Mouse (Mus musculus) urinary bladder, postnatal 14 days (tissue): ENCODE measurements at regions not wholly inside any gene's neighbourhood (a gene's known extent, or its start where the extent isn't known, plus 50 kb on each side); places are given as distances from the start of the nearest gene placed in this dataset.

ENCODE experiments used
- DNase-seq: peaks from one replicate; pipeline ENCODE4 v3.0.0; 2021; ENCODE audit warnings: low spot score

GRCm38 (mm10) chr4:106103750-106104635 is 212.0 kb upstream of the Usp24 start:
- no peak for DNase-seq

DNA sequence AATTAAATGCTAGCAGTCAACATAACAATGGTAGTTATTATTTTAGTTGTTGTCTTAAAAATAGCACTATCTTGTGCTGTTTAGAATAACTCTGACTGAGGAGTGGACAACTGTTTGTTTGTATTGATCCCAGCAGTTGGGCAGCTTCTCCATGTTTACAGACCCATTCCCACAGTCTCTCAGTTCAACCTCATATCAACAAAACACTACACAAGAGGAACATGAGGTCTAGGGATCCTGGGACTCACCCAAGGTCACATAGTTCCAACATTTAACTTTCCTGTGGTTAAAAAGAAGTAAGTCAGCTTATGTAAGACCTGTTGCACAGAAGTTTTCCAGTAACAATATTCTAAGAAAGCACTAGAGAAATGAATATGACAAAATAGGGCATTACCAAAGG is 203.0 kb upstream of the Usp24 start:
- no peak for DNase-seq

DNA sequence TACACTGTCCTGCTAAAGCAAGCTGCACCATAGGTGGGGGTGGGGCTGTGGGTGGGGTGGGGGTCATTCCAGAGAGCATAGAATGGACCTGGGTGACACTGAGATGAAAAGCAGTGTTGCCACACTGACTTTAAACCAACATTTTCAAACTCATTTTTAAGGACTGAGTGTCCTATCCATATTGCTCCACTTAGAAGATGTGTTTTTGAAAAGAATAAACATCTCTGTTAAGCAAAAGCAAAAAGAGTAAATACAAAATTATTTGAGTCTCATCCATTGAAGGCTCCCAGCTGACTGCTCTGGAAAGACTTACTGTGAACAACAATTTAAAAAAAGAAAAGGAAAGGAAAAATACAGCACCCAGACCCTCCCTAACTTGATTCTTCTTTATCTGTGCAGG is 202.3 kb upstream of the Usp24 start:
- DNase-seq: no peak

DNA sequence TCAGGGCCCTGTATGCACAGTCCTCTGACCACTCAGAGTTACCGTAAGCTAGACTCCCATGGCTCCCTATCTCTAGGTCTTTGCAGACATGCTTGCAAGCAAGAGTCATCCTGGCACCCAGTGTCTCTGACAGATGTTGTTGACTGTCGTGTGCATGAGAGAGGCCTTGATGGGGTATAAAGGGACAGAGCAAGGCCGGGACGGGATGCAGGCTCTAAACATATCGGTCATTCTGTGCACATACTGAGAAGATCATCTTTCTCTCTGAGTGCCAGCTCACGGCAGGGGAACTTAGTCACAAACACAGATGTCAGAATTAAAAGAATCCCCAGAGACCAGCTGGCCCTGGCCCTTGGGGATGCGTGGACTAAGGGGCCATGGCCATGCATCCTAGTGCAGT is 199.4 kb upstream of the Usp24 start:
- no peak for DNase-seq

DNA sequence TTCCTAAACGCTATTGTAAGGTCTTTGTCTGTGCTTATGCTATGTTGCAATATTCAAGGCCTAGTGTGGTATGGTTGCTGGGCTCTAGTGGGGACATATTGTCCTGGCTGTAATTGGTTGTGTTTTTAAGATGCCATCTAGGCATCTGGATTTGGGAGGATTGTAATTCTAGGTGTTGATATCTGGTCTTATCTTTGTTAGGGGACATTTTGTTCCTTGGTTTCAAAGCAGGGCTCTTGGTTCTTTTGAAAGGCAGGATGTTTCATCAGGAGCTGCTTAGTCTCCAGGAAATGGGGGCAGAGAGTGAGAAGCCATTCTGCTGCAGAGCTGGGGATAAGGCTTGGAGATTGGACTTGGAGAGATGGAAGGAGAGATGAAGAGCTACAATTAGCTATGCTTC is 194.7 kb upstream of the Usp24 start:
- DNase-seq: no peak

GRCm38 (mm10) chr4:106123038-106123654 is 192.9 kb upstream of the Usp24 start:
- peak; percentile 72 for DNase-seq

DNA sequence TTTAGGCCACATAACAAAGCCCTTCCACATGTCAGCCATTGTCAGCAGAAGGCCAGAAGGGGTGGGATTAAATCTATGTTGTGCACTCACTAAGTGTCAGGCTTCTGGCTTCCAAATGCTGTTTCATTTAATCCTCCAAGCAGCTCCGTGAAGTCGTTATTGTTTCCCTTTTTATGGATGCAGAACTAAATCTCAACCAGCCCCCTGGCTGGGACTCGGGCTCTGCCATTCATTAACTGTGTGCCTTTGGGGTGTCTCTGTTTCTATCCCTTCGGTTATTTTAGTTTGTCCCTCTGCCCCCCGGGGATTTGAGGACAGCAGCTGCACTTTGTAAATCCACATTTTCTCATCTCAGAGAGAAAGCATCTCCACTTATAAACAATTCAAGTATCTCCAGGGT is 188.8 kb upstream of the Usp24 start:
- no peak for DNase-seq

DNA sequence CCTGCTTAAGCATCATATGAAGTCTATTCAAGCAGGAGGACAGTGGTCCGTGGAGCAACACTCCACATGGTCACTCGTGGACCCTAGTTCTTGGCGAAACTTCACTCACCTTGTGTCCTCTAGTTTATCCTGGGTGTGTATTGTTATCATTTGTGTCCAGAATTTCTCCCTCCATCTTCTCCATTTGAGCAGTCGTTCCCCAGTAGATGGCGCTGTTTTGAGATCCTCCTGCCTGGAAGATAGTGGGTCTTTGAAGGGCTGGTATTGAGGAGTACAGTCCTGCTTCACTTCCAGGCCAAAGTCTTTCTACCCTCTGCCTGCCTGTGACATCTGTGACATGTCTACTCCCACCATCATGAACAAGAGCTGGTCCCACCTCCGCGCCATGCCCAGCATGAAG is 188.4 kb upstream of the Usp24 start:
- DNase-seq: peak; percentile 35

GRCm38 (mm10) chr4:106129327-106129726 is 186.7 kb upstream of the Usp24 start:
- no peak for DNase-seq

GRCm38 (mm10) chr4:106129803-106130202 is 186.2 kb upstream of the Usp24 start:
- DNase-seq: no peak

- DNase-seq: no peak
These were observed 182.0 kb upstream of the Usp24 start for GRCm38 (mm10) chr4:106133746-106134730.

DNA sequence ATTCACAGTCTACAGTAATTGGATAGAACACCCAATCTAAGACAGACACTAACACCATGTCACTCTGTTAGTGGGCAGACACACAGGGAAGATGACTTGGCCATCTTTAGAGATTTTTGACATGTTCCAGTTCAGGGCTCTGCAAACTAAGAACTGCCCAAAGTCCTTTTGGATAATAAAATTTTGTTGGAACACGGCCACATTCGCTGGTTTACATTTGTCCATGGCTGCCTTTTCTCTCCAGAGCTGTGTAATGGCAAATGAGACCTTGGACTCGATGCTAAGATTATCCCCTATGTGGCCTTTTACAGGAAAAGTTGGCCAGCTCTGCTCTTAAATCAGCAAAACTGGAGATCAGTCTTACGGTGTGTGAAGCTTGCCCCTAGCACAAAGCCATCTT is 173.3 kb upstream of the Usp24 start:
- no peak for DNase-seq

DNA sequence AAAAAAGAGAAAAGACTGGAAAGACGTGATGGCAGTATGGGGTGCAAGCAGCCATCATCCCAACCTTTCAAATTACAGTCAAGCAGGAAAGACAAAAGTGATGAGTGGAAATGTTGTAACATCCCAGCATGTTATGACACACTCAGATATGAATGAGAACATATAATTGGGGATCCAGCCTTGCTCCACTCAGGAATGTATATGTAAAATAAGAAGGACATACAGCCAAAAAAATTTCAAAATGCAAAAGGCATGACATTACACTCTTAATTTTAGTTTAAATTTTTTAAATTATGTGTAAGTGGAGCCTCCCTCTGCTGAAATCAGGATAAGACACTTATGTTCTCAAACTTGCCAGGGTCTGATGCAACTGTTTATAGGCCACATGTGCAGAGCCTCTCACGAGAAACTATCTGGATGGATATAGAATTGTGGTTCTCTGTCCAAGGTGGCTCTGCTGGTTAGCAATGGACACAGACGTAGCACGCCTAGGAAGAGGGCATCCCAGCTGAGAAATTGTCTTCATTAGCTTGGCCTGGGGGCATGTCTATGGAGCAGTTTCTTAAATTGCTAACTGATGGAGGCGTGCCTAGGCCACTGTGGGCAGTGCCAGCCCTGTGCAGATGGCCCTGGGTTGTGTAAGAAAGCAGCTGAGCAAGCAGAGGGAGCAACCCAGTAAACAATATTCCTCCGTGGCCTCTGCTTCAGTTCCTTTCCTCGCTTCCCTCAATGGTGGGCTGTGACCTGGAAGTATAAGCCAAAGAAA is 171.5 kb upstream of the Usp24 start:
- DNase-seq: no peak

- no peak for DNase-seq
These were observed 169.0 kb upstream of the Usp24 start for GRCm38 (mm10) chr4:106146919-106147460.

DNA sequence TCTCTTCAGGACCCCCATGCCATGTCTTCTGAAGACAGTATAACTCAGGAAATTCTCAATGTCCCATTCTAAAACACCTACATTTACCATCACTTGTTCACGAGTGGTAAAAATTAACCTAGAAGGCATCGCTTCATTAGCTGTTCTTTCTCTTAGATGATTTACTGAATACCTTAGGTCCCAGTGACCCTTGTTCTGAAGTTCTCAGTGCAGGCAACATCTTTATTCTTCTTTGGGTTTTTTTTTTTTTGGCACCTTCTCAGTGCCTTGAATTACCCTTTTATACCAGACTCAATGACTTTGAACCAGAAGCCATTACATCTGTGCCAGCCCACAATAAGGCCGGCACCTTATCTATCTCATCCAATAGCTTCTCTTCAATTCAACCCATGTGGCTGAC is 167.1 kb upstream of the Usp24 start:
- DNase-seq: no peak

GRCm38 (mm10) chr4:106149471-106150048 is 166.5 kb upstream of the Usp24 start:
- no peak for DNase-seq

- DNase-seq: no peak
These were observed 165.2 kb upstream of the Usp24 start for GRCm38 (mm10) chr4:106150775-106151174.

GRCm38 (mm10) chr4:106157451-106158179 is 158.4 kb upstream of the Usp24 start:
- DNase-seq: no peak

GRCm38 (mm10) chr4:106161592-106161991 is 154.4 kb upstream of the Usp24 start:
- DNase-seq: no peak

DNA sequence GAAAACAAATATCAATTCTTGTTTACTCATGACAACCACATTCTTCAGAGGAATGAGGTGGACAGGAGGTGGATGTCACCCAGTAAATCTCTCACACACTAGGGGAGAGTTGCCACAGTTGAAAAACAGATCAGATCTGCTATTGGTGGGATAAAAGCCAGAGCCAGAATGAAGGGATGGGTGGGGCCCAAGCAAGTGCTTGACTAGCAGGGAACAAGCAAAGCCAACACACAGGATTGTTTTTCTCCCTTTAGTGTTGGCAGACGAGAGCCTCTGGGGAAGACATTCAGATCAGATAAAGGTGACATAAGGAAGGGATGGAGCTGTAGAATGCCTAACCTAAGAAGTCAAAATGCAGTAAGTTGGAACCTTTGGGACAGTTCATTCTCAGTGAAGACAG is 153.5 kb upstream of the Usp24 start:
- peak; percentile 48 for DNase-seq
